Mouse (Mus musculus) adrenal gland, adult (tissue): ENCODE results near the gene She.
"Not testable (repeated sequence)": the region's sequence is repeated elsewhere in the genome, so short reads cannot be mapped to it uniquely, and the experiment has no call there.

Experiments
- DNase-seq, 2 experiments: peaks; one replicate each; pipeline ENCODE4 v3.0.0; 2022 to 2023; ENCODE audit warnings: low spot score in 1 of 2; ENCODE audit not compliant: inconsistent age in 2 of 2

The She gene

DNA sequence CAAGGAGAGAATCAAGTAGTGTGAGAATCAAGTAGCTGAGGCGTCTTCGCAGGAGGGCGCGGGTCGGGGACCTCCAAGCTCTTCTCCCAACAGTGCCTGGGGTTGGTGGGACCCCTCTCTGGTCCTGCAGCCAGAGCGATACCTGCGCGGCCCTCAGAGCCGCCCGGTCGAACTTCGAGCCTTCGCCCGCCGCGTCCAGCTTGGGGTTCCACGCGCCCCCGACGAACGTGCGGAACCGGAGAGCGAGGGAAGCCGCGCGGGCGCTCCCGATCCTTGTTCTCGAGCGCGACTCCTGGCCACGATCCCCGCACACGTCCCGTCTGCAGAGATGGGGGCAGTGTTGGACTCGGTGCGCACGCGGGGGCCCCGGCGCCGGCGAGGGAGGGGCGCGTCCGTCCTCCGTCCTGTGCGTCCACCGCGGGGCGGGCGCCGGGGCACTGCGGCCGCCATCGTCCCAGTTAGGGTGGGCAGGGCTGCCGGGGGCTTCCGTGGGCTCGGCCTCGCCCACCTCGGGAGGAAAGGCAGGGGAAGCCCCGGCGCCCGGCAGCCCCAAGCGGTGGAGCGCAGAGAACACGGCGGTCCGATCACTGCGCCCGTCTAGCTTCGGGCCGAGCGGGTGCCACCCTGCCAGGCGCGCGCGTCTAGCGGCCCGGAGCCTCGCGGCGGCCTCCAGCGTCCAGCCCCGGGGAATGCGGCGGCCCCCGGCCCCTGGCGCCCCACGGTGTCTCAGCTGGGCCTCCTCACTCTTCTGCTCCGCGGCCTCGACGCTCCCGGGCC is at the start of gene She:
TSS of gene She (plus strand) at position 556 of the 777 bp plus-strand sequence.
- DNase-seq: peak; percentile 40 to 52

DNA sequence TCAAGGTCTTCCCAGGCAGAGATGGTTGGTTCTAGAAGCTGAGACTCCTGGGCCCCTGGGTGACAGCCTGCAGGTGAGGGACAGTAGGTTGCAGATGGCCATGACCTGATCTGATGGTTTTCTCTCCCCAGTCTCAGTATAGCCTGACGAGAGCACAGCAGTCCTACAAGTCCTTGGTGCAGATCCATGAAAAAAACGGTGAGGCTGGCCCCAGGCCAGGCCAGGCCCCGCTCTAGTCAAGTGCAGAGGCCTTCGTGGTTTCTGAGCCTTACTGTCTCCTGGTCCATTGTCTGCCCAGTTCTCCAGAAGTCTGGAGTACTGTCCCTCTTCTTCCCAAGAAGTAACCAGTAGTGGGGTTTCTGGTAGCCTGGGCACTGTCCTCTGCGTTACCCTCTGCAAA is 49.5 kb upstream of the She start:
- peak in 1 of 2 experiments; percentile 56 for DNase-seq

GRCm38 (mm10) chr3:89784991-89785753 is 46.0 kb upstream of the She start:
- peak; percentile 93 to 97 for DNase-seq

DNA sequence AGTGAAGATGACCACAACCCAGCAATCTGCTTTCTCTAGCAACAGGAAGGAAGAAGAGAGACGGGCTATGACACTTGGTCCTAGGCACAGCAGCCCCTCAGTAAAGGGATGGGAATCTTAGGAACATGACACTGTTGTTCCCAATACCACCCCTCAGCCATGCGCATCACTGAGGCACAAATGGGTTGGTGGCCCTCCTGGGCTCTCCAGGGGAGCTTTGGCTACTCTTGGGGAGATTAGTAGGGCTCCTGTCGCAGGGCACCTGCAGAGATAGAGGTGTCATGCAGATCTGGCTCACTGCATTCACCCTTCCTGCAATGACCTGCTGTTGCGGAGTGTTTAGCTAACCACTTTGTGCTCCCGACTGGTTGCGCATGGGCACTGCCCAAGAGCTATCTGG is 44.9 kb upstream of the She start:
- DNase-seq: no peak

- no peak for DNase-seq
Observed at GRCm38 (mm10) chr3:89788680-89789352, 42.4 kb upstream of the She start.

- DNase-seq: no peak
Observed at GRCm38 (mm10) chr3:89794616-89795015, 36.6 kb upstream of the She start.

DNA sequence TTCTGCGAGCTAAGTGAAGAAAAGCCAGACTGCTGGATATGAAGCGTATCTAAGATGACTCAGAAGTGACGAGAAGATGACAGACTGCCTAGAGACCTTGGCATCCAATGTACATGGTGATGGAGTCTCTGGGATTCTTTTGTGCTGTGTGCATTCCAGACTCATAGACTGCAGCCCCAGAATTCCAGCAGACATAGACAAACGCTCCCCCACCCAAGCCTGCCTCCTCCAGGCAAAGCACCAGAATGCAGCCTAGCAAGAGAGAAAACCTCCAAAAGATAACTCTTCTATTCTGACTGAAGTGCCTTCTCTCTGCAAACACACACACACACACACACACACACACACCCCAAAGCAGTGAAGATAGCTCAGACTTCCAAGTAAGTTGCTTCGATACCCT is 35.4 kb upstream of the She start:
- DNase-seq: no peak

GRCm38 (mm10) chr3:89796358-89796757 is 34.8 kb upstream of the She start:
- no peak for DNase-seq

DNA sequence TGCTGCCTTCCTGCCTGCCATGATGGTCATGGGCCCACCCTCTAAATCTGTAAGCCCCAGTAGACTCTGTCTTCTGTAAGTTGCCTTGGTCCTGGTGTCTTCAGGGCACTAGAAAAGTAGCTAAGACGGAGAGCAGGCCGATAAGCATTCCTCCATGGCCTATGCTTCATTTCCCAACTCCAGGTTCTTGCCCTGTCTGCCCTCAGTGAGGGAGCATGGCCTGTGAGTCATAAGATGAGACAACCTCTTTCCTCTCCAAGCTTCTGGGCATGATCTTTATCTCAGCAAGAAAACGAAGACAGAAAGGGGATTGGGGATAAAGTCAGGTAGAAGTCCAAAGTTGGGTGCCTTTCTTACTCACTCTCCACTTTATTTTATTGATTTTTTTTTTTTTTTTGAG is 32.7 kb upstream of the She start:
- peak in 1 of 2 experiments; percentile 57 for DNase-seq

DNA sequence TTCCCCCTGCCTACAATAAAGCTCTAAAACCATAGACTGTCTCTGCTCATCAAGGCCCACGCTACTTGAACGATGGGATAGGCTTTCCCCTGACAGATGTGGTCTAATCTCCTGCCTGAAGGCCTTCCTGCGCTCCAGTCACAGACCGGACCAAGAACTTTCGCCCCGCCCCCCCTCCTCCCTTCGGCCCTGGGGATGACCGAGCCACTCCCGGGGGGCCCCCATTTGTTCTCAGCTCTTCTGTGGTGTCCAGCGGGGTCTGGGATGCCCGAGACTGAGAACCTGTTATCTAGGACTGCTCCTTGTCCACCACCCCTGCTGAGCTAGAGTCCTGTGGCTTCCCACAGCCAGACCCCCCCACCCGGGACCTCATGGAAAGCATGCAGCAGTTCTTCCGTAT is 31.7 kb upstream of the She start:
- no peak for DNase-seq

- not testable (repeated sequence) for DNase-seq
Observed at GRCm38 (mm10) chr3:89800078-89800477, 31.1 kb upstream of the She start.

DNA sequence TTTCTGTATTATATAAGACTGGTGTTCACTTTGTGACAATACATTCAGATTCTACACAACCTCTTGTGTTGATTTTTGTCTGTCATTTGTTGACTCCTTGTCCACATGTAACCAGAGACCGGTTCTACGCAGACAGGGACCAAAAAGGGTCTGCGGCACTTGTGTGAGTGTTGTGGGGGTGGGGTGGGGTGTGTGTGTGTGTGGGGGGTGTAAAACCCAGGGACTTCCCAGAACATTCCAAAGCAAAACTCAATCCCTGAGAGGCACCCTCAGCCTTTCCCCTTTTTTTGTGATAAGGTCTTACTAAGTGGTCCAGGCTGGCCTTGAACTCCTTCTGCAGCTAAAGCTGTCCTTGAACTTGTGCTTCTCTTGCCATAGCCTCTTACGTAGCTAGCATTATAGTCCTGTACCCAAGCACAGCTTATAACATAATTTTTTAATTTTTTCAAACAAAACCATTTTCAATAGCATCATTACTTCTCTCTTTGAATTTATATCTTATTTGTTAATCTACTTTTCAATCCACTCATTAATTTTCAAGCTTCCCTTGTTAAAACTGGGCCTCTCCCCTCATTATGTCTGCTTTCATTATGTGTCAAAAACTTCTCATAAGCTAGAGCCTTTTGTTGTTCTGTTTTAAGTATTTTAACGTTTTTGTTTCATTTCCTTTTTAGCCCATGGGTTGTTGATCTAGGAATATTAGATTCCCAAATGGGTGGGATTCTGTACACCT is 30.2 kb upstream of the She start:
- DNase-seq: no peak

GRCm38 (mm10) chr3:89801507-89801847 is 29.7 kb upstream of the She start:
- peak in 1 of 2 experiments; percentile 47 for DNase-seq

GRCm38 (mm10) chr3:89802876-89803275 is 28.3 kb upstream of the She start:
- no peak for DNase-seq

GRCm38 (mm10) chr3:89805179-89805578 is 26.0 kb upstream of the She start:
- DNase-seq: no peak

DNA sequence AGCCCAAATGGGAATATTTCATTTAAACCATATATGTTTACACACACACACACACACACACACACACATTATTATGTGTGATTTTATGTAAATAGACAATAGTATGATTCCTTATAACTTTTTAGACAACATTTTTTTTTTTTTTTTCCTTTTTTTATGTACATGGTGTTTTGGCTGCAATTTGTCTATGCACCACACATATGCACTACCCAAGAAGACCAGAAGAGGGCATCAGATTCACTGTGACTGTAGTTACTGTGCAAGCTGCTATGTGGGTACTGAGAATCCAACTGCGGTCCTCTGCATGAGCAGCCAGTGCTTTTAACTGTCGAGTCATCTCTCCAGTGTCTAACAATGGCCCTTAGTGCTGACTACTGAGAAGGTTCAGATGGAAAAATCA is 24.4 kb upstream of the She start:
- no peak for DNase-seq

- no peak for DNase-seq
Observed at GRCm38 (mm10) chr3:89807171-89807570, 24.0 kb upstream of the She start.

DNA sequence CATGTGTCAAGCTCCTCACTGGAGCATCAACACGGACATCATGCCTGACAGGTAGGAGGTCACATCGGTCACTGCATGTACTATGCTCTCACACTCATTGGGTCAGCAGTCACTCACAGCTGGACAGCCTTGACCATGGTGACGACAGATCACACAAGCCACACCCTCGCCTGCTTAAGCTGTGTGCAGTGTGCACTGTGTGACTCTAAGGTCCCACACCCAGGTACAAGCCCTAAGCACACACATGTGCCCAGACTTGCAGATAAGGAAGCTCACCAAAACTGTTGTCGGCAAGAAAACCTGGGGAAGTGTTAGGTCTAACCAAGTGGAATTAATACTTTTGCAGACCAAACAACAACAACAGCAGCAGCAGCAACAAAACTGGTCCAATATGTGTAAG is 23.3 kb upstream of the She start:
- DNase-seq: no peak

GRCm38 (mm10) chr3:89808638-89809037 is 22.5 kb upstream of the She start:
- no peak for DNase-seq

GRCm38 (mm10) chr3:89810841-89811240 is 20.3 kb upstream of the She start:
- DNase-seq: no peak

DNA sequence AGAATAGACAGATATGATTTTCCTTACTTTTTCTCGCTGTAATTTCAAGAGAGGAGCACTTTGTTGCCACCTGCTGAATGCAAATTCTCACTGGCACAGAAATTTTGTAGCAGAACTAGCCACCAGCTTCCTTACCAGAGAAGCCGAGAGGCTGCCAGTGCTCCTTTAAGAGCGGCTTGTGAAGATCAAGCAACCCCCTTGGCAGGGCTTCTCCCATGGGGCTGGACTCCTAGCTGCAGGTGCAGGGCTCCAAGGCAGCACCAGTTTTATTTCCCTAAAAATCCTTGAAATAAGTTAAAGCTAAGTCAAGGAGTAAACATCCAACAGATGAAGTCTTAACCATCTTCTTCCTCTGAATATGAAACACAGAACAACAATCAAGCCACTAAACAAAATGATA is 19.0 kb upstream of the She start:
- DNase-seq: no peak
